Mouse (Mus musculus): ENCODE data around the gene Cct4.

The Cct4 gene

GRCm38 (mm10) chr11:22990393-22991126 is at the start of gene Cct4:
Gene Cct4, plus strand, starts transcription at chr11:22990519.
- DNase-seq (ENCODE audit: low spot score in 2 of 2), result peak; percentile 91 to 97

GRCm38 (mm10) chr11:22949101-22949500 is 41.2 kb upstream of the Cct4 start:
- no peak for DNase-seq (ENCODE audit: low spot score in 2 of 2)

- no peak for DNase-seq (ENCODE audit: low spot score in 2 of 2)
These were observed 40.2 kb upstream of the Cct4 start for GRCm38 (mm10) chr11:22950131-22950530.

GRCm38 (mm10) chr11:22952668-22953067 is 37.7 kb upstream of the Cct4 start:
- DNase-seq (ENCODE audit: low spot score in 2 of 2), result no peak

- DNase-seq (ENCODE audit: low spot score in 2 of 2), result no peak
These were observed 34.0 kb upstream of the Cct4 start for GRCm38 (mm10) chr11:22956346-22956745.

- DNase-seq (ENCODE audit: low spot score in 2 of 2), result no peak
These were observed 33.5 kb upstream of the Cct4 start for GRCm38 (mm10) chr11:22956830-22957229.

- no peak for DNase-seq (ENCODE audit: low spot score in 2 of 2)
These were observed 32.4 kb upstream of the Cct4 start for GRCm38 (mm10) chr11:22957791-22958374.

GRCm38 (mm10) chr11:22962101-22962500 is 28.2 kb upstream of the Cct4 start:
- no peak for DNase-seq (ENCODE audit: low spot score in 2 of 2)

GRCm38 (mm10) chr11:22964401-22964800 is 25.9 kb upstream of the Cct4 start:
- DNase-seq (ENCODE audit: low spot score in 2 of 2), result no peak

- no peak for DNase-seq (ENCODE audit: low spot score in 2 of 2)
These were observed 24.8 kb upstream of the Cct4 start for GRCm38 (mm10) chr11:22965503-22965902.

- DNase-seq (ENCODE audit: low spot score in 2 of 2), result no peak
These were observed 20.8 kb upstream of the Cct4 start for GRCm38 (mm10) chr11:22969486-22969885.

- DNase-seq (ENCODE audit: low spot score in 2 of 2), result no peak
These were observed 19.8 kb upstream of the Cct4 start for GRCm38 (mm10) chr11:22970546-22970945.

- DNase-seq (ENCODE audit: low spot score in 2 of 2), result peak; percentile 71 to 74
These were observed 18.2 kb upstream of the Cct4 start, which contains the start of gene Zrsr1 for GRCm38 (mm10) chr11:22971835-22972709. Gene Zrsr1, plus strand, starts transcription at chr11:22972005.

GRCm38 (mm10) chr11:22972746-22973526 is 17.4 kb upstream of the Cct4 start:
- peak; percentile 88 to 89 for DNase-seq (ENCODE audit: low spot score in 2 of 2)

GRCm38 (mm10) chr11:22973599-22973998 is 16.7 kb upstream of the Cct4 start:
- peak; percentile 42 to 48 for DNase-seq (ENCODE audit: low spot score in 2 of 2)

GRCm38 (mm10) chr11:22978215-22978614 is 12.1 kb upstream of the Cct4 start:
- no peak for DNase-seq (ENCODE audit: low spot score in 2 of 2)

GRCm38 (mm10) chr11:22978711-22979110 is 11.6 kb upstream of the Cct4 start:
- no peak for DNase-seq (ENCODE audit: low spot score in 2 of 2)

- DNase-seq (ENCODE audit: low spot score in 2 of 2), result no peak
These were observed 11.1 kb upstream of the Cct4 start for GRCm38 (mm10) chr11:22979221-22979620.

GRCm38 (mm10) chr11:22981041-22981440 is 9.3 kb upstream of the Cct4 start:
- DNase-seq (ENCODE audit: low spot score in 2 of 2), result no peak

GRCm38 (mm10) chr11:22981543-22981950 is 8.8 kb upstream of the Cct4 start:
- DNase-seq (ENCODE audit: low spot score in 2 of 2), result no peak

- DNase-seq (ENCODE audit: low spot score in 2 of 2), result peak; percentile 96 to 98
These were observed 8.1 kb upstream of the Cct4 start, which contains the start of the genes Gm28048 and Commd1 for GRCm38 (mm10) chr11:22981984-22982757. Gene Gm28048, minus strand, starts transcription at chr11:22982090. Gene Commd1, minus strand, starts transcription at chr11:22982382.

All from right cerebral cortex, adult 2 months (tissue).